Mouse (Mus musculus): ENCODE data around the gene Ebf1.

DNA sequence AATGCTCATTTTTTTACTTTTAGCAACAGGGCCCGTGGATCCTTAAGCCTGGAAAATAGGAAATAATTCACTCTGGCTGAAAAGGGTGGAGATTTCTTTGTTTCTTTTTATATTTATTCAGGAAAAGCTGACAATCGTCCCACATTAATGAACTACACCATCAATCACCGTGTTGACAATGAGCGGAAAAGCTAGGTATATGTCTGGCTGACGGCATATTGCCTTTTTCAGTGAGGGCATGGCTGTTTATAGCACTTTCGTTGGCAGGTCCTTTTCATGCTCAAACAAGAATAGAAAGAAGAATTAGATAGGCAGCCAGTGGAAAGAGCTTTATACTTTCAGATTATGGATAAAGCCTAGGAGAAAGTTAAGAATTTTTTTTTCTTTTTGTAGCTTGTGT lies 99.8 kb downstream of the Ebf1 start:
- no peak for TF ChIP-seq POLR2A (IDR thresholded peaks at IDR 0.05; ENCODE audit: control insufficient read depth, low read depth, low read length)
- no peak for TF ChIP-seq CTCF (IDR thresholded peaks at IDR 0.05; ENCODE audit: control insufficient read depth, insufficient read depth, insufficient replicate concordance, low read depth, low read length)
